Mouse (Mus musculus): ENCODE results near the gene Slc25a30. TPM values are rescaled to one million over a fixed set of nuclear protein-coding genes. Genes with fewer than 3 reads are reported as not detected.
"Not testable (repeated sequence)": the region's sequence is repeated elsewhere in the genome, so short reads cannot be mapped to it uniquely, and the experiment has no call there.

Gene Slc25a30
- total RNA-seq (2021), result 10 to 100 TPM; 19.4 to 23.9 TPM

GRCm38 (mm10) chr14:75786868-75787793 lies at the start of gene Slc25a30:
TSS of gene Slc25a30 (minus strand) at chr14:75787037.
- intact Hi-C loops (cut with DNase I), result loop anchor here (5.0 kb wide), 1 partner anchor 40 kb away; no protein-coding TSS in a partner anchor
- DNase-seq, result peak; percentile 96

GRCm38 (mm10) chr14:75836579-75836978 lies 49.7 kb upstream of the Slc25a30 start:
- intact Hi-C loops (cut with DNase I), result no loop called here
- no peak for DNase-seq

- peak; percentile 32 for DNase-seq
- intact Hi-C loops (cut with DNase I), result no loop called here
Measured at GRCm38 (mm10) chr14:75834739-75835381, 48.0 kb upstream of the Slc25a30 start.

GRCm38 (mm10) chr14:75834251-75834738 lies 47.5 kb upstream of the Slc25a30 start:
- peak; percentile 27 for DNase-seq
- intact Hi-C loops (cut with DNase I), result no loop called here

GRCm38 (mm10) chr14:75833546-75834250 lies 46.9 kb upstream of the Slc25a30 start:
- DNase-seq, result no peak
- intact Hi-C loops (cut with DNase I), result no loop called here

GRCm38 (mm10) chr14:75832982-75833381 lies 46.1 kb upstream of the Slc25a30 start:
- intact Hi-C loops (cut with DNase I), result no loop called here

GRCm38 (mm10) chr14:75832031-75832430 lies 45.2 kb upstream of the Slc25a30 start:
- no peak for DNase-seq
- intact Hi-C loops (cut with DNase I), result no loop called here

More at GRCm38 (mm10) chr14:75832982-75833381, 46.1 kb upstream of the Slc25a30 start:
- no peak for DNase-seq

GRCm38 (mm10) chr14:75829817-75830216 lies 43.0 kb upstream of the Slc25a30 start:
- not testable (repeated sequence) for DNase-seq
- intact Hi-C loops (cut with DNase I), result loop anchor here (5.0 kb wide), 1 partner anchor 43 kb away; the partner anchor contains the start of gene Slc25a30

GRCm38 (mm10) chr14:75828866-75829806 lies 42.3 kb upstream of the Slc25a30 start:
- intact Hi-C loops (cut with DNase I), result loop anchor here (5.0 kb wide), 1 partner anchor 42 kb away; the partner anchor contains the start of gene Slc25a30
- DNase-seq, result peak; percentile 86

GRCm38 (mm10) chr14:75828221-75828620 lies 41.4 kb upstream of the Slc25a30 start:
- DNase-seq, result no peak
- intact Hi-C loops (cut with DNase I), result loop anchor here (5.0 kb wide), 1 partner anchor 41 kb away; the partner anchor contains the start of gene Slc25a30

- intact Hi-C loops (cut with DNase I), result loop anchor here (5.0 kb wide), 1 partner anchor 40 kb away; the partner anchor contains the start of gene Slc25a30
- no peak for DNase-seq
Measured at GRCm38 (mm10) chr14:75826851-75827410, 40.1 kb upstream of the Slc25a30 start.

GRCm38 (mm10) chr14:75820007-75820406 lies 33.2 kb upstream of the Slc25a30 start:
- intact Hi-C loops (cut with DNase I), result no loop called here
- DNase-seq, result no peak

- intact Hi-C loops (cut with DNase I), result no loop called here
- no peak for DNase-seq
Measured at GRCm38 (mm10) chr14:75819341-75819740, 32.5 kb upstream of the Slc25a30 start.

- intact Hi-C loops (cut with DNase I), result no loop called here
- DNase-seq, result no peak
Measured at GRCm38 (mm10) chr14:75818528-75818927, 31.7 kb upstream of the Slc25a30 start.

- intact Hi-C loops (cut with DNase I), result no loop called here
- DNase-seq, result no peak
Measured at GRCm38 (mm10) chr14:75809931-75810330, 23.1 kb upstream of the Slc25a30 start.

GRCm38 (mm10) chr14:75807800-75808199 lies 21.0 kb upstream of the Slc25a30 start:
- no peak for DNase-seq
- intact Hi-C loops (cut with DNase I), result no loop called here

GRCm38 (mm10) chr14:75797769-75798386 lies 11.0 kb upstream of the Slc25a30 start:
- no peak for DNase-seq
- intact Hi-C loops (cut with DNase I), result no loop called here

GRCm38 (mm10) chr14:75795918-75796317 lies 9.1 kb upstream of the Slc25a30 start:
- no peak for DNase-seq
- intact Hi-C loops (cut with DNase I), result no loop called here

- intact Hi-C loops (cut with DNase I), result no loop called here
- no peak for DNase-seq
Measured at GRCm38 (mm10) chr14:75794726-75795125, 7.9 kb upstream of the Slc25a30 start.

Data from left cerebral cortex, postnatal 4 days (tissue).